Mouse (Mus musculus) gastrocnemius, postnatal 25 days (tissue): Measurements from ENCODE around the gene Ccdc32. TPM values are rescaled to one million over a fixed set of nuclear protein-coding genes. Genes with fewer than 3 reads are reported as not detected.
"Not testable (repeated sequence)": the region's sequence is repeated elsewhere in the genome, so short reads cannot be mapped to it uniquely, and the experiment has no call there.

ENCODE experiments used
- DNase-seq: peaks from one replicate; pipeline ENCODE4 v3.0.0; 2022
- long read RNA-seq, 2 experiments: library from polyadenylated mRNA; stranded (forward); transcript quantifications; one replicate each; pipeline ENCODE4 v2.0.0; 2021
- total RNA-seq, 2 experiments: library from RNA; stranded (reverse); gene quantifications; 1 replicate in 1 of 2; 2 replicates in 1 of 2; pipeline ENCODE4 v1.2.3; 2021

Ccdc32 gene
- 1 to 10 TPM; 3.7 to 4.8 TPM for total RNA-seq
- long read RNA-seq, experiment 1, transcript Ccdc32-201 (4 exons, 1,870 nt) = major isoform, 7 of 14 reads
- long read RNA-seq, experiment 1, partial matches to known transcripts = 0 of 14 reads
- long read RNA-seq, experiment 1, other reads (novel, unspliced or antisense) = 6 of 14 reads
- long read RNA-seq, experiment 2, partial matches to known transcripts = 0 of 11 reads
- long read RNA-seq, experiment 2, other reads (novel, unspliced or antisense) = 6 of 11 reads

DNA sequence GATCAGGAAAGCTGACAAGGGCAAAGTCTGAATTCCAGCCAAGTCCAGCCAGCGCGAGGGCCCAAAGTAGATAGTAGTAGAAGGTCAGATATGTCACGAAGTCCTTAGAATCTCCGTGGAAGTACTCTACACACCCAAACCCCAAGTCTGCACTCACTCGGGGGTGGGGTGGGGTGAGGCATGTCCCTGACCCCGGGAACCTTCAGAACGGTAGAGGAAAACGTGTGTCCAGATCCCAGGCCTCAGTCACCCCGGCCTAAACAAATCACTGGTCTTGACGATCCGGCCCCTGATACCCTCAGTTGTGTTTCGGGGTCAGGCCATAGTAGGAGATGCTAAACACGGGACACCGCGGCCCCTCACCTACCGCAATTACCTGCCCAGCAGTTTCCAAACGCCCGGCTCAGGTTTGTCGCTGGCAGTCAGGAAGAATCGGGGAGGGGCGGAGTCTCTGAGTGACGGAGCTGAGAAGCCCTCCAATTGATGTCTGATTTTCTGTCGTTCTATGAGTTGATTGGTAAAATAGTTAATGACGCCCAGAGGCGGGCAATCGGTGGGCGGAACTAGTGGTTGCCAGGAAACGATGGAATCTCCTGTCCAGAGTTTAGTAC is at the start of gene Ccdc32:
TSS of gene Ccdc32 (minus strand) at position 453 of the 611 bp plus-strand sequence.
- DNase-seq = peak; percentile 89

GRCm38 (mm10) chr2:119072397-119072796 is 43.2 kb upstream of the Ccdc32 start:
- DNase-seq = no peak

GRCm38 (mm10) chr2:119060139-119060538 is 30.9 kb upstream of the Ccdc32 start:
- DNase-seq = no peak

DNA sequence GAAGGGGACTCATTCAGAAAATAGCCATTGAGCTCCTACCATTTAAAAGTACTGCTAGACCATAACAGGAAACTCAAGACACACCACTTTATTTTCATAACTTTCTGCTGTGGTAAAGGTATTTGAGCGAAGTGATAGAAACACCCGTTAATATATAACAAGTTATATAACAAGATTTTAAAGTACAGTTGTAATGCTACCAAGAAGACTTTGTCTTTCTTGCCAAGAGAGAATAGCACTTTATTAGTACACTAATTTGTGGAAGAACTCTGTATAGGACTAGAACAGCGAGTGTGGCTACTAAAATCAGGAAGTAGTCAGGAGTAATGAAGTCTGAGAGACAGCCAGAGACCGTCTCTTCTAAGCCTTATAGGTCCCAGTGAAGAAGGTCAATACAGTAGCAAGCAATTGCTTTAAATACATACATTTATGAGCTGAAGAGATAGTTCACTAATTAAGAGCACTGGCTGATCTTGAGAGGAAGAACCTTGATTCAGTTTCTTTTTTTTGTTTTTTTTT is 21.0 kb upstream of the Ccdc32 start:
- no peak for DNase-seq

GRCm38 (mm10) chr2:119047849-119048248 is 18.7 kb upstream of the Ccdc32 start:
- DNase-seq = no peak

GRCm38 (mm10) chr2:119046649-119047611 is 17.7 kb upstream of the Ccdc32 start, which contains the start of gene Knl1:
Gene Knl1 (plus strand): TSS chr2:119047119.
- peak; percentile 84 for DNase-seq

DNA sequence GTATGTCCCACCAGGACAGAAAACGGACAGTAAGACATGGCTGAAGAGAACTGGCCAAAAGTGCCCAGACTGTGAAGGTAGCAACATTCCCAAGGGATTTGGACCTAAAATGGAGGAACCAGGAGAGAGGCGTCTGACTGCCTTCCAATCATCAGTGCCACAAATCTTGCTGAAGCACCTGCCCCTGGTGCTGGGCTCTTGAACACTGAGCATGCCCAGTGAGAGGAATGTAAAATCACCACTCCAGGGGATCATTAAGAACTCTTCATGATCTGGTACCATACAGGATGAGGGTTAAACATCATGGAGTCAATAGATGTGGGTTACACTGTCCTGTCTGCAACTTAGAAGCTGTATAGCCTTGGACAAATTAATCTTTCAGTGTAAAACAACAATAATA is 16.0 kb upstream of the Ccdc32 start:
- DNase-seq = no peak

DNA sequence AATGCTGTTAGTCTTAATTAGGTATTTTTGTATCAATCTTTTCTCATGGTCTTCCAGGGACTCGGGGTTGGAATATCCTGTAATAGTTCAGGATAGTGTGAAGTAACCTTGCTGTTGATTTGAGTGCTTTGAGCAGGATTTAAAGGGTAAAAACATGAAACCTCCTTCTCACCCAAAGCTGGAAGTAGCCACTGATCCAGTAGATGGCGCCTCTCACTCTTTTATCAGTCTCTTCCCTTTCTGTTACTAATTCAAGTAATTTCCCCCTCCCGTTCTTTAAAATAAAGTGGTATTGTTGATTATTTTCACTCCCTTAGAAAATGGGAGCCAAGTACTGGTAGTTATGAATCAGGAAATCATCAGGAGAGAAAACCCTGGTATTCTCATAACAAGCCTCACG is 11.7 kb upstream of the Ccdc32 start:
- no peak for DNase-seq

- no peak for DNase-seq
Measured at GRCm38 (mm10) chr2:119035397-119035745, 6.2 kb upstream of the Ccdc32 start.

DNA sequence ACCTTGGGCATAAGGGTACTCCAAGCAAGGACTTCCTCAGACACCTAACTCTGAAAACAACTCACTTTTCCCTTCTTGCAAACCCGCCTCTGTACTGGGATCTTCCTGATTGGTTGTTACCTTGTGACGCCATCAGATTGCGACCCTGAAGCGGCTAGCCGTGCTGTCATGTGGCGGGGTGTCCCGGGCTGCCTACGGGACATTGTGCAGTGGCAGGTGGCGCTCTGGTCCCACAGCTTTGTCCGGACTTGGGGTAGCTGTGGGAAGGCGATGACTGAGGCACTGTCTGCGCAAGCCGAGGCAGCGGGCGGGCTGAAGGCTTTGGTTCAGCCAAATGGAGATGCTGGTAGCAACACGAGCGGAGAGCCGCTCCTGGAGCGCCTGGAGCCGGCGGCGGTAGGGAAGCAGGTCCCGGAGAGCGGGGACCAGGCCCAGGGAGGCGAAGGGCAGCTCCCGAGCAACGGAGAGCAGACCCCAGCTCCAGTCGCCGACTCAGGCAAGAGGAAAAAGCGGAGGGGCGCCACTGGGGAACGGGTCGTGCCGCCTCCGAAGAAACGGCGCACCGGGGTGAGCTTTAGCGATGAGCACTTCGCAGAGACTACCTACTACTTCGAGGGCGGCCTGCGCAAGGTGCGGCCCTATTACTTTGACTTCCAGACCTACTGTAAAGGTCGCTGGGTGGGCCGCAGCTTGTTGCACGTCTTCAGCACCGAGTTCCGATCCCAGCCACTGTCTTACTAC is 5.6 kb upstream of the Ccdc32 start, which contains the start of gene Rpusd2:
TSS of gene Rpusd2 (plus strand) at position 135 of the 741 bp plus-strand sequence.
- DNase-seq = peak; percentile 89

DNA sequence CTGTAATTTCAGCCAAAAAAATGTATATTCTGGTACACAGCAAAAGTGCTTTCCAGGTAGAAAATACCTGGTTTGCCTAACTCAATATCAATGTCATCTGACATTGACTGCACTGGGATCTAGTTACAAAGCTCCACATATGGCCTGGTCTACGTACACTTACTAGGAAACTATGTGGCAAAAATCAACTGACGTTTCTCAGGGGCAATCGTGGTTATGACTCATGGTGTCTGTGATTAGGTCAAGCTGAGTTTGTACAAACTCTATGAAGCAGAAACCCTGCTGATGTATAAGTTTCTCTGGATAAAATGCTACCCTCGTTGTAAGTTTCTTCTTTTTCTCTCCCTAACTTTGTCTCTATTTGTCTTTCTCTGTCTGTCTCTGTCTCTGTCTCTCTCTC is 3.0 kb upstream of the Ccdc32 start:
- no peak for DNase-seq

DNA sequence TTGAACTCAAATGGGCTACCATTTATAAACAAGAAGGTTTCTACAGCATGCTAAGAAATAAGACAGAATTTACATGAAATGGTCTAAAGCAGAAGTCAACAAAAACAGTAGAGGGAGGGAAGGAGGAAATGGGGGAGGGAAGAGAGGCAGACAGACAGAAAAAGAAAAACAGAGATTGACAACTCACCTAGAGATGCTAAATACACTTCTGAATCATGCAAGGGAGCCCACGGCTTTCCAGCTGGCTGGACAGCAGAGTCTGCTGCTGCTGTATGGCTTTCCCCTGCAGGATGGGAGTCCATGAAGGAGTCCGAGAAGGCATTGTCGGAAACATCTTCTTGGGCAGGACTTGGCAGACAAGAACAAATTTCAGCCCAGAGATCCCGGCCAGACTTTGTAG is 2.2 kb downstream of the Ccdc32 start:
- no peak for DNase-seq

GRCm38 (mm10) chr2:119025239-119025616 is 4.0 kb downstream of the Ccdc32 start:
- DNase-seq = no peak

DNA sequence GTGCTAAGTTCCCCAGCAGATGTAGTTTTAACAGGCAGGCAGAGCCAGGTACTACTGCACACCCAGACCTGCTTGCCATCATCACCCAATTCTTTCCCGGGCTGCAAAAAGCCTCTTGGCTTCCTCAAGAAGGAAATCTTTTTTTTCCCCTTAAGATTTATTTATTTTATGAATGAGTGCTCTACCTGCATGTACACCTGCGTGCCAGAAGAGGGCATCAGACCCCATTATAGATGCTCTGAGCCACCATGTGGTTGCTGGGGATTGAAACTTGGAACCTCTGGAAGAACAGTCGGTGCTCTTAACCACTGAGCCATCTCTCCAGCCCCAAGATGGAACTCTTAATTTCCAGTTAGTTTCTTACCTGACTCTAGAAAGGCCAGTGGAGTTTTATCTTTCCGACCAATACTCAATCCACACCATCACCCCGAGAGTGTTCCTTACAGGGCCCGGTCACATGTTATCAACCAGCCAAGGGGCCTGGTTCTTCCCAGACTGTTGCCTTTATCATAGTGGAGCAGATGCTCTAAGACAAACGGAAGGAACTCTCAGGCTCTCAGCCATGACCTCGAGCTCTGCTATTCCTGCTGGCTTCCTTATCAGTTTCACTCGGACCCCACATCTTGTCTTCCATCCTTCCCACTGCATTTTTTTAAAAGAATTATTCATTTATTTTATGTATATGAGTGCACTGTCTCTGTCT is 4.5 kb downstream of the Ccdc32 start:
- no peak for DNase-seq

GRCm38 (mm10) chr2:119023154-119023660 is 6.0 kb downstream of the Ccdc32 start:
- no peak for DNase-seq

- DNase-seq = no peak
Measured at GRCm38 (mm10) chr2:119019538-119019937, 9.7 kb downstream of the Ccdc32 start.

GRCm38 (mm10) chr2:119019131-119019530 is 10.1 kb downstream of the Ccdc32 start:
- no peak for DNase-seq

- peak; percentile 69 for DNase-seq
Measured at GRCm38 (mm10) chr2:119018391-119019122, 10.6 kb downstream of the Ccdc32 start.

GRCm38 (mm10) chr2:119017647-119018046 is 11.5 kb downstream of the Ccdc32 start:
- no peak for DNase-seq

- DNase-seq = not testable (repeated sequence)
Measured at GRCm38 (mm10) chr2:119016312-119016711, 12.9 kb downstream of the Ccdc32 start.
